ENCODE assay signal across 9 mouse cellular contexts in the genomic region with DNA sequence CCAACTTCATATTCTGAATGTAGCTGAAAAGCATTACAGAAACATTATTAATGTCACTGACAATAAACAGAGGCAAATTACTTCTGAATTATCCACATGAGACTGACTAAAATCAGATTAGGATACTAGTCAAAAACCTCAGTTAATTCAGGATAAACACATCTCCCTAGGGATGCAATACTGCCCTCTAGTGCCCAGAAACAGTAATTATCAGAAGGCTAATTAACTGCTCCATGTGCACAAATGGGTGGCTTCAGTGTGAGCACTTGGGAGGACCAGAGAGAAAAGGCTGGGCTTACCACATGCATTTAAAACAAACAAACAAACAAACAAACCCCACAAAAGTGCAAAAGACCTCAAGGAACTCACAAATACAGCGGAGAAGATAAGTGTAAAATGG.
DNase-seq lines count a peak whose midpoint lies in the region; ATAC-seq and TF ChIP-seq lines count a peak whose summit lies in the region.
"Had no signal": no experiment of that assay in that cellular context is flagged by ENCODE, and none has a peak within 500 bp of the region (broad histone marks: within the 10 kb centered on the region; RNA-seq: fewer than 3 reads in every experiment).

No protein-coding gene starts in this region.

- DNase-seq in heart, adult 8-10 months (ENCODE audit: low spot score), result peak; percentile 64
- no peak for DNase-seq in heart, adult 11 months
- peak; percentile 60 for DNase-seq in midbrain, postnatal 0 days (ENCODE audit: low spot score)
- no peak for DNase-seq in midbrain, embryonic 11.5 days (ENCODE audit: low spot score, missing footprints)
- peak; percentile 67 for DNase-seq in brain, adult 2 months (ENCODE audit: low read depth, low spot score)
- peak; percentile 55 for DNase-seq in lung, postnatal 14 days
- no peak for DNase-seq in spleen, postnatal 14 days (ENCODE audit: low spot score in 2 of 2)
- DNase-seq in spleen, postnatal 10 days (ENCODE audit: low spot score in 2 of 2), result no peak

- H3K9ac ChIP-seq in midbrain, postnatal 0 days (replicated peaks; ENCODE audit: low read length, poor library complexity, severe bottlenecking), result no peak overlapping the region
- no peak overlapping the region for H3K9ac ChIP-seq in midbrain, embryonic 11.5 days (ENCODE audit: low read length)
- H3K9ac ChIP-seq: neural tube, embryonic 13.5 days had no signal

- H3K4me1 ChIP-seq in midbrain, postnatal 0 days (ENCODE audit: insufficient read depth, low read length), result peaks cover 4% of the 10 kb centered on the region; the same call in 1 of the 2 replicates
- 0 out of 2 replicates have a peak, but pooled peaks cover 7% of the 10 kb centered on the region for H3K4me1 ChIP-seq in midbrain, embryonic 11.5 days (ENCODE audit: control insufficient read depth, insufficient read depth, low read length)

- no peaks in the 10 kb centered on the region for H3K27me3 ChIP-seq in midbrain, postnatal 0 days (ENCODE audit: insufficient read depth, low read length)
- H3K27me3 ChIP-seq in midbrain, embryonic 11.5 days (ENCODE audit: control insufficient read depth, insufficient read depth, low read length), result no peaks in the 10 kb centered on the region
- H3K27me3 ChIP-seq: neural tube, embryonic 13.5 days had no signal

- ATAC-seq in midbrain, postnatal 0 days (ENCODE audit: low FRiP score), result no peak
- ATAC-seq in midbrain, embryonic 11.5 days (ENCODE audit: low FRiP score), result no peak

- WGBS in midbrain, postnatal 0 days, result 38% methylated on average over 1 of the region's 1 CpGs
- WGBS in midbrain, embryonic 11.5 days, result 28% methylated on average over 1 of the region's 1 CpGs

- peak; percentile 85 for TF ChIP-seq CTCF in midbrain, postnatal 0 days (IDR thresholded peaks at IDR 0.05)

- H3K9me3 ChIP-seq in midbrain, postnatal 0 days (ENCODE audit: low read length), result no peaks in the 10 kb centered on the region
- no peaks in the 10 kb centered on the region for H3K9me3 ChIP-seq in midbrain, embryonic 11.5 days (ENCODE audit: control insufficient read depth, low read length)
- H3K9me3 ChIP-seq: neural tube, embryonic 13.5 days had no signal

- no peak overlapping the region for H3K27ac ChIP-seq in midbrain, postnatal 0 days (ENCODE audit: low read depth, low read length)
- H3K27ac ChIP-seq in midbrain, embryonic 11.5 days (ENCODE audit: low read depth, low read length), result no peak overlapping the region
- H3K27ac ChIP-seq: neural tube, embryonic 13.5 days had no signal

- H3K4me2 ChIP-seq in midbrain, postnatal 0 days (ENCODE audit: low read depth, low read length, poor library complexity, severe bottlenecking), result no peak overlapping the region
- H3K4me2 ChIP-seq in midbrain, embryonic 11.5 days, result no peak overlapping the region
- H3K4me2 ChIP-seq: neural tube, embryonic 13.5 days had no signal

- H3K4me3 ChIP-seq in midbrain, postnatal 0 days (ENCODE audit: low read depth, low read length), result no peak overlapping the region
- no peak overlapping the region for H3K4me3 ChIP-seq in midbrain, embryonic 11.5 days (ENCODE audit: low read depth, low read length)
- H3K4me3 ChIP-seq: neural tube, embryonic 13.5 days had no signal

- H3K36me3 ChIP-seq in midbrain, postnatal 0 days (ENCODE audit: insufficient read depth, low read length), result no peaks in the 10 kb centered on the region
- no peaks in the 10 kb centered on the region for H3K36me3 ChIP-seq in midbrain, embryonic 11.5 days (ENCODE audit: control insufficient read depth, insufficient read depth, low read length)
- H3K36me3 ChIP-seq: neural tube, embryonic 13.5 days had no signal

Comparison
In these comparisons a context has a peak if more than half of its experiments do, and no peak if none do; other contexts are left out.
1. DNase-seq: peak in heart, adult 8-10 months (single experiment), midbrain, postnatal 0 days (single experiment), brain, adult 2 months (single experiment) and lung, postnatal 14 days (single experiment); none in heart, adult 11 months (single experiment), midbrain, embryonic 11.5 days (single experiment), spleen, postnatal 14 days (0 of 2) and spleen, postnatal 10 days (0 of 2).